Mouse (Mus musculus) ES-Bruce4 (cell line): ENCODE data around the gene Nrip2.

Experiments
- CTCF ChIP-seq: IDR thresholded peaks from one replicate; pipeline ENCODE4 v1.8.1; 2011; ENCODE audit warnings: low read depth, low read length
- POLR2A ChIP-seq: IDR thresholded peaks from one replicate; pipeline ENCODE4 v1.8.1; 2011; ENCODE audit warnings: low read length; ENCODE audit not compliant: insufficient read depth

DNA sequence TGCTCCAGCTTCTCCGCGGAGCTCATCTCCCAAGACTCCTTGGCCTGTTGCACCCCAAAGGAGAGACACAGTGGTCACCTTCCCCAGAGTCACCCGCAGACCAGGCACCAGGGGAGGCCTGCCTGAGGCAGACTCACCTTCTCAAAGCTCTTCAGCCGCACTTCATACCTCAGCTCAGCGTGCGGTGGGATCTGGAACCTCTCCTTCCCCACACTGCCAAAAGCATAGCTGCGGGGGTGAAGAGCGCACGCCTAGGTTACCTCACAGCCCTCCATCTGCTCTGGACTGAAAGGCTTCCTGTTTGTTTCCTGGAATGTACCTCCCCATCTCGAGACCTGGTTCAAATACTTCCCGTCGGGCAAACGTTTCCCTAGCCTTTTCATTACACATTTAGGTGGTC is 34.5 kb downstream of the Nrip2 start:
- no peak for TF ChIP-seq CTCF
- no peak for TF ChIP-seq POLR2A
